In the genomic region with DNA sequence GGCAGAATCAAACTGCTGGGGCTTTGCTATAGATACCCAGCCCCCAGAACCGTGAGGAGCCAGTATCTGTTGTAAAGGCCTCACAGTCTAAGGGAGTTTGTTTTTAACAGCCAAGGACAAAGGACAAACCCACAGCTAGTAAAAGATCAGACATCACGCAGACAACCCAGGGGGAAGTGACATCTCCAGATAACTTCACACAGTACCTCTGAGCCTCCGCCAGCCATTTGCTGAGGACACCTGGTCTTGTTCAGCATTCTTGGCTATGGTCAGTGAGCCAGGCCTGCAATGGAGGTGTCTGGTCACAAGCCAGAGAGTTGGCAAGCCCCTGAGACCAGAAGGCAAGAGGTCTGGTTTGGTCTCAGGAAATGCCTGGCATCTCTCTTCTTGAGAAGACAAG, we compare ENCODE assay signal across 8 mouse cellular contexts. TPM values are rescaled to one million over a fixed set of nuclear protein-coding genes. Genes with fewer than 3 reads are reported as not detected.
A peak's percentile ranks its signal among the peaks of the same experiment; 100 is the strongest.
DNase-seq lines count a peak whose midpoint lies in the region; ATAC-seq and TF ChIP-seq lines count a peak whose summit lies in the region.

No protein-coding gene starts in this region.

- no peak overlapping the region; the same call in 1 of the 2 replicates for H3K4me2 ChIP-seq in intestine, postnatal 0 days (replicated peaks; ENCODE audit: low read depth)
- peak overlapping the region; percentile 95 for H3K4me2 ChIP-seq in neural tube, embryonic 14.5 days (ENCODE audit: low read depth, low read length)

- ATAC-seq in megakaryocyte, adult 5-6 weeks (ENCODE audit: poor library complexity, severe bottlenecking), result no peak
- no peak for ATAC-seq in intestine, postnatal 0 days
- ATAC-seq in neural tube, embryonic 14.5 days (ENCODE audit: low read depth), result no peak

- peaks cover 87% of the 10 kb centered on the region for H3K4me1 ChIP-seq in megakaryocyte, embryonic 14.5 days
- H3K4me1 ChIP-seq in intestine, postnatal 0 days (replicated peaks; ENCODE audit: control insufficient read depth, insufficient read depth, low read length), result 0 out of 2 replicates have a peak, but pooled peaks cover 19% of the 10 kb centered on the region
- H3K4me1 ChIP-seq in neural tube, embryonic 14.5 days (ENCODE audit: control insufficient read depth, insufficient read depth, low read length), result peaks cover 29% of the 10 kb centered on the region

- no peak for TF ChIP-seq CTCF in intestine, postnatal 0 days (IDR thresholded peaks at IDR 0.05; ENCODE audit: low read depth)

- H3K9ac ChIP-seq in intestine, postnatal 0 days (ENCODE audit: low read depth, low read length), result no peak overlapping the region
- no peak overlapping the region for H3K9ac ChIP-seq in neural tube, embryonic 14.5 days (replicated peaks; ENCODE audit: low read depth, low read length)

- peaks cover 30% of the 10 kb centered on the region for H3K36me3 ChIP-seq in megakaryocyte, embryonic 14.5 days (replicated peaks; ENCODE audit: low read length)
- H3K36me3 ChIP-seq in intestine, postnatal 0 days (ENCODE audit: control insufficient read depth, insufficient read depth), result peaks cover 14% of the 10 kb centered on the region; the same call in 1 of the 2 replicates
- peaks cover 8% of the 10 kb centered on the region; the same call in 1 of the 2 replicates for H3K36me3 ChIP-seq in neural tube, embryonic 14.5 days (ENCODE audit: control insufficient read depth, insufficient read depth, low read length)

- 30% methylated on average over 3 of the region's 3 CpGs for WGBS in intestine, postnatal 0 days
- 36% methylated on average over 3 of the region's 3 CpGs for WGBS in neural tube, embryonic 14.5 days

- no peaks in the 10 kb centered on the region for H3K9me3 ChIP-seq in megakaryocyte, embryonic 14.5 days
- H3K9me3 ChIP-seq in intestine, postnatal 0 days (ENCODE audit: control insufficient read depth), result no peaks in the 10 kb centered on the region
- H3K9me3 ChIP-seq in neural tube, embryonic 14.5 days (ENCODE audit: control insufficient read depth, low read length), result no peaks in the 10 kb centered on the region

- H3K27me3 ChIP-seq in megakaryocyte, embryonic 14.5 days (replicated peaks), result no peaks in the 10 kb centered on the region
- H3K27me3 ChIP-seq in intestine, postnatal 0 days (replicated peaks; ENCODE audit: control insufficient read depth, insufficient read depth, low read length), result no peaks in the 10 kb centered on the region
- H3K27me3 ChIP-seq in neural tube, embryonic 14.5 days (ENCODE audit: control insufficient read depth, insufficient read depth, low read length), result no peaks in the 10 kb centered on the region

- peak overlapping the region; percentile 42 for H3K27ac ChIP-seq in intestine, postnatal 0 days (ENCODE audit: low read depth, low read length)
- peak overlapping the region; percentile 97 for H3K27ac ChIP-seq in neural tube, embryonic 14.5 days (ENCODE audit: low read depth, low read length)

- DNase-seq in cerebellum, postnatal 25 days, result peak; percentile 89 to 90
- DNase-seq in T-cell, adult 2 months (ENCODE audit: low spot score), result no peak
- DNase-seq in kidney, adult 9 months, result no peak
- no peak for DNase-seq in left cerebral cortex, adult 8-10 months (ENCODE audit: low spot score in 2 of 2)

- peak overlapping the region; percentile 98 for H3K4me3 ChIP-seq in megakaryocyte, embryonic 14.5 days (replicated peaks)
- no peak overlapping the region for H3K4me3 ChIP-seq in intestine, postnatal 0 days (ENCODE audit: low read depth, low read length)
- H3K4me3 ChIP-seq in neural tube, embryonic 14.5 days (ENCODE audit: low read depth, low read length), result no peak overlapping the region

RNA-seq across cellular contexts. Expression of a gene that starts 1.0 kb away (rescaled TPM):
- 6.4 and 14.5 TPM in 2 replicates for polyA plus RNA-seq in megakaryocyte, embryonic 14.5 days (2012; ENCODE audit: insufficient read depth, low replicate concordance)
- 30.0 and 33.3 TPM in 2 replicates for total RNA-seq in megakaryocyte, adult 5-6 weeks (2015)
- 26.9 and 28.9 TPM in 2 replicates for total RNA-seq in megakaryocyte, adult 5-6 weeks (2017)
- 35.6 and 42.1 TPM in 2 replicates for polyA plus RNA-seq in intestine, postnatal 0 days (2015; fragmentation: Nextera tagmentation; extraction: Ambion mirVana)
- 293 and 373 TPM in 2 replicates for polyA plus RNA-seq in neural tube, embryonic 14.5 days (2014; fragmentation: Nextera tagmentation; extraction: Ambion mirVana)
- 100 to 1,000 TPM; 702 to 768 (median 723) TPM for total RNA-seq in left cerebral cortex, adult 8-10 months (2022)

RNA-seq across cellular contexts. Expression of a gene that starts 40.4 kb away (rescaled TPM):
- not detected in 2 replicates for polyA plus RNA-seq in megakaryocyte, embryonic 14.5 days (2012; ENCODE audit: insufficient read depth, low replicate concordance)
- total RNA-seq in megakaryocyte, adult 5-6 weeks (2015), result 0.40 TPM in 1 of 2 replicates, not detected in the other
- 0.12 TPM in 1 of 2 replicates, not detected in the other for total RNA-seq in megakaryocyte, adult 5-6 weeks (2017)
- 0.04 TPM in 1 of 2 replicates, not detected in the other for polyA plus RNA-seq in intestine, postnatal 0 days (2015; fragmentation: Nextera tagmentation; extraction: Ambion mirVana)
- 0.13 and 0.15 TPM in 2 replicates for polyA plus RNA-seq in neural tube, embryonic 14.5 days (2014; fragmentation: Nextera tagmentation; extraction: Ambion mirVana)
- 1 to 10 TPM; 2.3 to 3.4 (median 2.8) TPM for total RNA-seq in left cerebral cortex, adult 8-10 months (2022)

Comparison
In these comparisons a context has a peak if more than half of its experiments do, and no peak if none do; other contexts are left out.
1. DNase-seq: peak in cerebellum, postnatal 25 days (2 of 2); none in T-cell, adult 2 months (single experiment), kidney, adult 9 months (single experiment) and left cerebral cortex, adult 8-10 months (0 of 2).